Mouse (Mus musculus): ENCODE measurements around the gene Gm4353.

Gene Gm4353

DNA sequence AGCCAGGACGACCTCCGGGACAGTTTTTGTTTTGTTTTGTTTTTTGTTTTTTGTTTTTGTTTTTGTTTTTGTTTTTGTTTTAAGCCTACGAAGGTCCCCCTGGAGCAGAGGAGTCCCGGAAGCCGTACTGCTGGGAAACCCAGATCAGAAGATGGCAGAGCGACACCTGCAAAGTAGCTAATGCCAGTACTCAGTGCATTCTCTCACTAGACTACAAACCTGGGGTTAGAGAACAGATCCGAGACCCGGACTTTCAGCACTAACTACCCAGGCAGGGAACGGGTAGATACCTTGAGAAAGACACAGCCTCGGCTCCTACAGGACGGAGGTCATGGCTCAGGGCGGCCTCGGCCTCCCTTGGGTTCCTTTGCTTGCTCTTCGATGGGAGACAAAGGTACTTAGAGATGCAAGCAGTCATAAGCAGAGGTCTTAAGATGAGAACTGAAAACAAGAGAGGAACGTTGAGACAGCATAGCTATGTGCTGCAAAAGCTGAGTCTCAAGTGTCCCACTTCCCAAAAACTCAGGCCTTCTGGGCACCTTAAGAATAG is 43.9 kb downstream of the Gm4353 start:
- DNase-seq (ENCODE audit: low spot score in 2 of 2), result peak in 1 of 2 experiments; percentile 11

GRCm38 (mm10) chr7:116039538-116040466 is 44.6 kb downstream of the Gm4353 start:
- DNase-seq (ENCODE audit: low spot score in 2 of 2), result peak; percentile 67 to 78

GRCm38 (mm10) chr7:116039196-116039537 is 45.3 kb downstream of the Gm4353 start, which contains the start of gene 1110004F10Rik:
TSS of gene 1110004F10Rik (plus strand) at chr7:116039397.
- DNase-seq (ENCODE audit: low spot score in 2 of 2), result peak in 1 of 2 experiments; percentile 10

- DNase-seq (ENCODE audit: low spot score in 2 of 2), result no peak
Observed at GRCm38 (mm10) chr7:116038511-116038910, 45.9 kb downstream of the Gm4353 start, which contains the start of gene Sox6. TSS of gene Sox6 (minus strand) at chr7:116038796.

DNA sequence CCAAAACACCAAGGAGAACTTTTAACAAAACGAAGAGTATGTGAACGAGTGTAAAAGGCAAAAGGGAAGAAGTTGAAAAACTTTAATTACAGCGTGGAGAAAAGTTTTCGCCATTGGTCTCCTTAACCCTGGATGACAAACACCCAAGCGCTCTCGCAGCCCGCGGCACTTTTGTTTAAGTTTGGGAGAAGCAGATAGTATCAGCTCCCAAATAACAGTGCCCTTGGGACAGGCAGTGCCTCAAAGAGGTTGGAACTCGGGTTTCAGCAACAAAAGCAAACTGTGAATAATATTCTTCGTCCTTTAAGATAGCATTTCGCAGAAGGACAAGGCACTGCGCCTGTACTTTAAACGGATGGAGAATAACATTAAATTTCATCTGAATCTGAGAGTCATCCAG is 46.4 kb downstream of the Gm4353 start:
- no peak for DNase-seq (ENCODE audit: low spot score in 2 of 2)

DNA sequence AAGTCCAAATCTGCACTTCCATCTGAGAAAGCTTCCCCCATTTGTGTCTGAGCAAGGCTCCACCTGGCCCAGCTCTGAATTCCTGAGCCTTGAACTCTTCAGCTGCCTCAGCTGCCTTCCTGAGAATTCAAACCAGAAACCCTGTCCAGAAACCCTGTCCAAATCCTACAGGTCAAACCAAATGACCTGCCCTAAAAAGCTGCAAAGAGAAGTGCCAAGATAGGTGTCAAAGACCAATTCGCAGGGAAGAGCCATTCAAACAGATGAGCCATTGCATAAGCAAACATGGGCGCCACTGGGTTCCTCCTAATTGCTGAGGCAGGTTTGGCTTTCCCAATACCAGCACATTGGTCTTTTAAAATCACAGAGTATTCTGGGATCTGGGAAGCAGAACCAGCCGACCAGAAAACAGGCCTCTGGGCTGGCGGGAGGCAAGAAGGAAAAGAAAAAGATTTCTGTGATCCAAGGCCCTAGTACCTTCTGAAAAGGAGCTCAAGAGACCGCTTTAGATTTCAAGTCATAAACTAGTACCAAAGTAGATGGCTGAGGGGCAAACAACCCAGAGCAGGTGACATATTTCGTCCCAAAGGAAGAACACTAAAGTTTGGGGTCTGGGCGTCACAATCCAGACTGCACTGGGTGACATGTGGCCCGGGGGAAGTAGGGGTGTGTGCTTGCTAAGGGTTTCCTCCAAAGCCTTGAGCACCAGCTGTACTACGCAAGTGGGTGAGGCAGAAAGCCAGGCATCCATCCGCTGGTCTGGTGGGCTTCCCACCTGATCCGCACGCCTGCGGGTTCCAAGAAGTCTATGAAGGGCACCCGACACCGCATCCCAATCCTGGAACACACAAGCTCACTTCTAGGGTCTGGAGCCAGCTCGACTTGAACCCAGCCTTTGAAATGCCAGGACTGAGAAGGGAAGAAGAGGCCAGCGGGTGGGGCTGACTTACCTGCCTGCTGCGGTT is 47.6 kb downstream of the Gm4353 start:
- DNase-seq (ENCODE audit: low spot score in 2 of 2), result no peak

DNA sequence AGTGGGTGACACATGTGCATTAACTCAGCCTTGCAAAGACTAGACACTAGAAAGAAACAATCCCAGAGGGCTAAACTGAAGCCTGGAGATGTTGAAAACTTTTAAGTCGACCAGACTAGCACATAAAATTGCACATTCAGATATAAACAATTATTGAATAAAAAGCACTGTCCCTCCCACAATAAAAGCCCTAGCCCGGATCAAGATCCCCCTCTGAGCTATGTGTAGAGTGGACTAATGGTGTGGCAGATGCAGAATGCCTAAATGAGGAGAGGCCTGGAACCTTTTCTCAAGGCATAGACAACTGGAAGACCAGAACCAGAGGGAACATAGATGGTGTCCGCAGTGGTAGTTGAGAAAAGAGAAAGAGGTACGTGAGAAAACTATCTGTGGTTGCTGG is 48.9 kb downstream of the Gm4353 start:
- DNase-seq (ENCODE audit: low spot score in 2 of 2), result no peak

DNA sequence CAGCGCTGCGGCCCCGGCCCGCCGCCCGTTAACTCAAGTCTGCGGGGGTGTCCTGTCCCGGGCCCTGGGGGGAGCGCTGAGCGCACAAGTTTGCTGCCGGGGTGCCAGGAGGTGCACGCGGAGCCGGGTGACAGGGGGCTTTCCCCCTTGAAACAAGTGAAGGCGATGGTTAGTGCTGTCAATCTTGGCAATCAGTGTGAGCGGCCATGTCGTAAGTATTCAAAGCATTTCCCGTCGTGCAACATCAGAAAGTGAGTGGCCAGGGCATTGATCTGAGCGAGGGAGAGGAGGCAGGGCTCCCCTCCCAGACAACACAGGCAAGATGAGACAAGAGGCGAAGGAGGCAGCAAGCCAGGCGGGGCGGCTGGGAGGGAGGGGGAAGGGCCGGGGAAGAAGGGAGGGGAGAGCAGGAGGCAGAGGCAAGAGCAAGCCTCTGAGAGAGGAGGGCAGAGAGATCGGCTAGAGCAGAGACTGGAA is 50.1 kb downstream of the Gm4353 start:
- peak in 1 of 2 experiments; percentile 33 for DNase-seq (ENCODE audit: low spot score in 2 of 2)

- DNase-seq (ENCODE audit: low spot score in 2 of 2), result peak; percentile 24 to 69
Observed at GRCm38 (mm10) chr7:116033371-116034241, 50.8 kb downstream of the Gm4353 start.
